Comparison of ENCODE assay signal across 9 mouse cellular contexts in genomic region chr2:4300383-4300811, GRCm38 (mm10).
DNase-seq lines count a peak whose midpoint lies in the region; ATAC-seq and TF ChIP-seq lines count a peak whose summit lies in the region.
"Had no signal": no experiment of that assay in that cellular context is flagged by ENCODE, and none has a peak within 500 bp of the region (broad histone marks: within the 10 kb centered on the region; RNA-seq: fewer than 3 reads in every experiment).

No protein-coding gene starts in this region.

- TF ChIP-seq POLR2A in kidney, adult 2 months (IDR thresholded peaks at IDR 0.05; ENCODE audit: low read depth, low read length): no peak

- DNase-seq in kidney, adult 2 months: peak; percentile 4
- DNase-seq in kidney, adult 8-10 months: no peak
- DNase-seq in lung, postnatal 0 days (ENCODE audit: low spot score): peak; percentile 29
- no peak for DNase-seq in right cerebral cortex, postnatal 36 days (ENCODE audit: low spot score in 2 of 2)
- DNase-seq in c-Kit-positive CD71-positive TER-119-positive erythroid progenitor cells, embryonic 14.5 days (ENCODE audit: low spot score): no peak

- no peaks in the 10 kb centered on the region for H3K36me3 ChIP-seq in kidney, adult 2 months (ENCODE audit: control insufficient read depth, insufficient read depth, low read length)
- H3K36me3 ChIP-seq in forebrain, embryonic 13.5 days (ENCODE audit: poor library complexity, severe bottlenecking): no peaks in the 10 kb centered on the region
- no peaks in the 10 kb centered on the region for H3K36me3 ChIP-seq in hindbrain, embryonic 12.5 days
- H3K36me3 ChIP-seq in lung, postnatal 0 days (ENCODE audit: insufficient read depth, low read length): no peaks in the 10 kb centered on the region
- no peaks in the 10 kb centered on the region for H3K36me3 ChIP-seq in stomach, embryonic 15.5 days

- H3K9ac ChIP-seq in forebrain, embryonic 13.5 days: no peak overlapping the region
- H3K9ac ChIP-seq in hindbrain, embryonic 12.5 days: peak overlapping the region; percentile 49
- H3K9ac ChIP-seq in lung, postnatal 0 days (replicated peaks; ENCODE audit: low read depth): no peak overlapping the region; the same call in 1 of the 2 replicates
- peak overlapping the region; percentile 41; the same call in 1 of the 2 replicates for H3K9ac ChIP-seq in stomach, embryonic 15.5 days

- H3K4me2 ChIP-seq in forebrain, embryonic 13.5 days: peak overlapping the region; percentile 27
- peak overlapping the region; percentile 47 for H3K4me2 ChIP-seq in hindbrain, embryonic 12.5 days (replicated peaks)
- peak overlapping the region; percentile 62 for H3K4me2 ChIP-seq in lung, postnatal 0 days (replicated peaks; ENCODE audit: low read depth, low read length)
- peak overlapping the region; percentile 62 for H3K4me2 ChIP-seq in stomach, embryonic 15.5 days

- peak overlapping the region; percentile 18; the same call in 1 of the 2 replicates for H3K4me3 ChIP-seq in kidney, adult 2 months (ENCODE audit: insufficient read depth, low read depth, low read length)
- no peak overlapping the region for H3K4me3 ChIP-seq in forebrain, embryonic 13.5 days
- H3K4me3 ChIP-seq in hindbrain, embryonic 12.5 days: peak overlapping the region; percentile 28
- peak overlapping the region; percentile 24; the same call in 1 of the 2 replicates for H3K4me3 ChIP-seq in lung, postnatal 0 days (ENCODE audit: low read depth, low read length)
- peak overlapping the region; percentile 41 for H3K4me3 ChIP-seq in stomach, embryonic 15.5 days (replicated peaks)
- H3K4me3 ChIP-seq: erythroblast, embryonic 14.5 days had no signal

- H3K4me1 ChIP-seq in kidney, adult 2 months (ENCODE audit: control insufficient read depth, insufficient read depth, low read length): no peaks in the 10 kb centered on the region
- peaks cover 36% of the 10 kb centered on the region for H3K4me1 ChIP-seq in forebrain, embryonic 13.5 days
- peaks cover 50% of the 10 kb centered on the region for H3K4me1 ChIP-seq in hindbrain, embryonic 12.5 days
- peaks cover 4% of the 10 kb centered on the region; the same call in 1 of the 2 replicates for H3K4me1 ChIP-seq in lung, postnatal 0 days (ENCODE audit: insufficient read depth, low read depth, low read length)
- H3K4me1 ChIP-seq in stomach, embryonic 15.5 days: peaks cover 19% of the 10 kb centered on the region

- no peak overlapping the region for H3K27ac ChIP-seq in kidney, adult 2 months (ENCODE audit: insufficient read depth, low read depth, low read length)
- no peak overlapping the region for H3K27ac ChIP-seq in forebrain, embryonic 13.5 days
- peak overlapping the region; percentile 83 for H3K27ac ChIP-seq in hindbrain, embryonic 12.5 days
- peak overlapping the region; percentile 62; the same call in 1 of the 2 replicates for H3K27ac ChIP-seq in lung, postnatal 0 days (ENCODE audit: low read length)
- peak overlapping the region; percentile 91 for H3K27ac ChIP-seq in stomach, embryonic 15.5 days

- no peak for TF ChIP-seq CTCF in kidney, adult 2 months (conservative IDR thresholded peaks at IDR 0.05; ENCODE audit: insufficient read depth, insufficient read length, low read depth, low read length)
- no peak for TF ChIP-seq CTCF in lung, postnatal 0 days (IDR thresholded peaks at IDR 0.05)

- no peaks in the 10 kb centered on the region for H3K27me3 ChIP-seq in kidney, adult 2 months (replicated peaks; ENCODE audit: control insufficient read depth, insufficient read depth, low read length)
- H3K27me3 ChIP-seq in forebrain, embryonic 13.5 days: no peaks in the 10 kb centered on the region
- H3K27me3 ChIP-seq in hindbrain, embryonic 12.5 days: no peaks in the 10 kb centered on the region
- H3K27me3 ChIP-seq in lung, postnatal 0 days (replicated peaks; ENCODE audit: insufficient read depth, low read length): no peaks in the 10 kb centered on the region
- H3K27me3 ChIP-seq in stomach, embryonic 15.5 days (replicated peaks): no peaks in the 10 kb centered on the region

- no peak for TF ChIP-seq EP300 in lung, postnatal 0 days (IDR thresholded peaks at IDR 0.05)

- WGBS in kidney, adult 2 months: 9% methylated on average over 13 of the region's 13 CpGs
- WGBS in forebrain, embryonic 13.5 days: 49% methylated on average over 13 of the region's 13 CpGs
- WGBS in hindbrain, embryonic 12.5 days: 25% methylated on average over 13 of the region's 13 CpGs
- 6% methylated on average over 13 of the region's 13 CpGs for WGBS in lung, postnatal 0 days
- 15% methylated on average over 13 of the region's 13 CpGs for WGBS in stomach, embryonic 15.5 days

- no peaks in the 10 kb centered on the region for H3K9me3 ChIP-seq in forebrain, embryonic 13.5 days (replicated peaks)
- H3K9me3 ChIP-seq in hindbrain, embryonic 12.5 days (replicated peaks): no peaks in the 10 kb centered on the region
- no peaks in the 10 kb centered on the region for H3K9me3 ChIP-seq in lung, postnatal 0 days (ENCODE audit: low read length)
- H3K9me3 ChIP-seq in stomach, embryonic 15.5 days: no peaks in the 10 kb centered on the region

- ATAC-seq in forebrain, embryonic 13.5 days: no peak
- no peak for ATAC-seq in hindbrain, embryonic 12.5 days (ENCODE audit: low FRiP score)
- peak; percentile 40; the same call in 1 of the 2 replicates for ATAC-seq in lung, postnatal 0 days
- no peak for ATAC-seq in stomach, embryonic 15.5 days (ENCODE audit: insufficient read depth, low FRiP score, low read depth)

Comparison
In these comparisons a context has a peak if more than half of its experiments do, and no peak if none do; other contexts are left out.
1. DNase-seq: peak in kidney, adult 2 months (single experiment) and lung, postnatal 0 days (single experiment); none in kidney, adult 8-10 months (0 of 2), right cerebral cortex, postnatal 36 days (0 of 2) and c-Kit-positive CD71-positive TER-119-positive erythroid progenitor cells, embryonic 14.5 days (single experiment).
2. H3K27ac ChIP-seq: peak in hindbrain, embryonic 12.5 days (single experiment), lung, postnatal 0 days (single experiment) and stomach, embryonic 15.5 days (single experiment); none in kidney, adult 2 months (single experiment) and forebrain, embryonic 13.5 days (single experiment).
3. H3K9ac ChIP-seq: peak in hindbrain, embryonic 12.5 days (single experiment) and stomach, embryonic 15.5 days (single experiment); none in forebrain, embryonic 13.5 days (single experiment) and lung, postnatal 0 days (single experiment).
4. Peak in every context shown above with its lines, with median percentiles within 50 percentile points of each other: H3K4me2 ChIP-seq.